Mouse (Mus musculus) olfactory bulb, adult 2 months (tissue): ENCODE data around the gene Amy1. TPM values are rescaled to one million over a fixed set of nuclear protein-coding genes. Genes with fewer than 3 reads are reported as not detected.
"Not testable (repeated sequence)": the region's sequence is repeated elsewhere in the genome, so short reads cannot be mapped to it uniquely, and the experiment has no call there.

ENCODE experiments used
- H3K27ac ChIP-seq: fragments of 200-500 bp; 2 replicates; pipeline ENCODE4 v1.5.1; 2012; ENCODE audit warnings: low read depth, low read length; ENCODE audit not compliant: insufficient read depth
- H3K4me1 ChIP-seq: fragments of 200-500 bp; 2 replicates; pipeline ENCODE4 v1.6.1; 2012; ENCODE audit warnings: low read length; ENCODE audit not compliant: control insufficient read depth, insufficient read depth
- H3K4me3 ChIP-seq: fragments of 200-500 bp; 2 replicates; pipeline ENCODE4 v1.5.1; 2012; ENCODE audit warnings: mild to moderate bottlenecking, low read depth, low read length, moderate library complexity; ENCODE audit not compliant: insufficient read depth
- CTCF ChIP-seq: fragments of 200-500 bp; IDR thresholded peaks from 2 replicates; pipeline ENCODE4 v1.5.1; 2012; ENCODE audit warnings: low read depth, mild to moderate bottlenecking, low read length, moderate library complexity; ENCODE audit not compliant: insufficient read depth
- POLR2A ChIP-seq: fragments of 200-500 bp; IDR thresholded peaks from 2 replicates; pipeline ENCODE4 v1.6.1; 2012; ENCODE audit warnings: mild to moderate bottlenecking, low read depth, low read length, moderate library complexity; ENCODE audit not compliant: insufficient read depth
- WGBS: fragments of 180-500 bp; shearing (Covaris S2); methylation state at CpG from one replicate; pipeline ENCODE4 v1.1.7; 2018; 5-methylcytosine and 5-hydroxymethylcytosine counted together
- polyA plus RNA-seq: library from polyadenylated mRNA; stranded (reverse); fragments of >200 nt; gene quantifications from 2 replicates; pipeline ENCODE4 v1.2.4, GENCODE M21; 2012; ENCODE audit warnings: low replicate concordance; ENCODE audit not compliant: missing spikeins, insufficient read depth, insufficient read length

Amy1 gene
- polyA plus RNA-seq, 1 experiment: not detected

DNA sequence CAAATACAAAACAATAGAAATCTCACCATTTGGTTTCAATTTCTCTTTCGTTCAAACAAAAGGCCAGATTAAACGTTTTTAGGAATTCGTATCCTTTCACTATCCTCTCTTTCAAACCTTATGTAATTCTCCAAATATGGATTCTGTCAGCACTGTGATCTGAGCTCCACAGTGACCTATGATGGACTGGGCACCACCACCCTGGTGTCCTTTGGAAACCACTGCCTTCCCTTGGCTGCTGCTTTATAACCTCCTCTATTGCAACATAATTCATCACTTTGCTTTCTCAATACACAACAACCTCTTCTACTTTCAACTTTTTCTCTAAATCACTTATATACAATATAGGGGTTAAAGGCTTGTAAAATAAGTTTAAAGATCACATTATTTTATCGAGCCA lies 31.9 kb downstream of the Amy1 start:
- H3K27ac ChIP-seq: no peak overlapping the region
- WGBS: 74% methylated on average over 4 of the region's 4 CpGs
- no peaks in the 10 kb centered on the region for H3K4me1 ChIP-seq
- H3K4me3 ChIP-seq: no peak overlapping the region
- no peak for TF ChIP-seq CTCF
- no peak for TF ChIP-seq POLR2A

DNA sequence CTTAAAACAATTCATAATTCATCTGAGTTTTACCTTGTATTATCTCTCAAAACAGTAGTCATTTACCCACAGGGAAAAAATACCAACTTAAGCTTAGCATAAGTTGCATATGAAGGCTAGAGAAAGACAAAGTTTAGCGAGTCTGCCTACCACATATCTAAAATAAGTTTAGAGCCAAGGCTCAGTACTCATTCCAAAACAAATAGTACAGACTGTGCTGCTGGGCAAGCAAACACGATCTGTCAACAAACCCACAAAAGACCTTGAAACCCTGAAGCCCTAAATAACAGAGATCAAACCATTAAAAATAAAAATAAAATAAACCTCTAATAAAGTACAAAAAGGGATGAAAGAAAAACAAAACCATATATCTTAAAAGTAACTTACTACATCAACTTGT lies 32.4 kb downstream of the Amy1 start:
- Histone ChIP-seq H3K4me3 (no peak overlapping the region), H3K4me1 (no peaks in the 10 kb centered on the region), H3K27ac (no peak overlapping the region)
- TF ChIP-seq CTCF (no peak), POLR2A (no peak)
- WGBS: 72% methylated on average over 2 of the region's 2 CpGs

DNA sequence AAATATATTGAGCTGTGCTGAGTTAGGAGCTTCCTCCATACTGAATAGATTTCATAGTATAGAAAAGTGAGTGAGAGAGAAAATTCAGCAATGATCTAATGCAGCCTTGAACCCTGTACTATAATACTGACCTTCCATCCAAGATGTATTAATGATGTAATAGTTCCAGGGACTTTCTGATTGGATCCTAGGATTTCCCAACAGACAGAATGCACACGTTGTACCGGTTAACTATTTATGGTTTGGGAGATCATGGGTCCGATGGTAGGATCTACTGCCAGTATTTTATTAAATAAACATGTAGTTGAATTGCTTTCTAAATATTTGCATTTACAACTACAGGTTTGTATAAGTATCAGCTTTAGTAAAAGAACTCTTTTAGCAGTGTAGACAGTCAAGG lies 34.3 kb downstream of the Amy1 start:
- no peak overlapping the region for H3K4me3 ChIP-seq
- no peak overlapping the region for H3K27ac ChIP-seq
- TF ChIP-seq POLR2A: no peak
- TF ChIP-seq CTCF: no peak
- 84% methylated on average over 3 of the region's 3 CpGs for WGBS
- H3K4me1 ChIP-seq: no peaks in the 10 kb centered on the region

DNA sequence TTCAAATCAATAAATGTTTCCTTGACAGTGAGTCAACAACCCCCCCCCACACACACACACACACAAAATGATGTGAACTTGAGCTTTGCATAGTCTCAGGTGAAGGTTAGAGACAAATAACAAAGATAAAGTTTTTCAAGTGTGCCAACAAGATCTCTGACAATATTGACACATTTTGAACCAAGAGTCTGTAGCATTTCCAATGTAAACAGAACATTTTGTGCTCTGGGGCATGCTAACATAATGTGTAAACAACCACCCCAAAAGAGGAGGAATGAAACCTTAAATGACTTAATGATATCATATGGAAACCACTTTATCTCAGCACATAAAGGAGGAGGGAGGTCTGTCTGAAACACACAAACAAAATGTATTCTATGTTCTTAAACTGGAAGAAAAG lies 66.8 kb downstream of the Amy1 start:
- TF ChIP-seq POLR2A (no peak), CTCF (no peak)
- H3K27ac ChIP-seq: no peak overlapping the region
- H3K4me3 ChIP-seq: no peak overlapping the region
- H3K4me1 ChIP-seq: no peaks in the 10 kb centered on the region

DNA sequence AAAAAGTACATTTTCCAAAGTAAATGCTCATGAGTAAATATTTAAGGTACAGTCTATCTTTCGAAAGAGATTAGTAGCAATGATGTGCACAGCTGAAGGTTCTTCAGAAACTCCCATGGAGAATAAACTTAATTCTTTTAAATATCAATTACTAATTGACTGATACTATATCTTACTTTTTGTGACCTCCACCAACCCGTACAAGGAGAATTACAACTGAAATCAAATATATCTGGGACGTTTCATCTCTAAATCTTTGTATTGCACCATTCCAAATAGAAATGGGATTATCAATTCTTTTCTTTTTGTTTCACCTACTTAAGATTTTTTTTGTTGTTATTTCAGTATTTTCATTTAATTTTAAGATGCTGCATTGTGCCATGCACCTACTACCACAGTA lies 74.2 kb downstream of the Amy1 start, which contains the start of gene Amy2a1:
Gene Amy2a1, minus strand, starts transcription at position 101 of the 400 bp plus-strand sequence.
- not testable (repeated sequence) for H3K4me1 ChIP-seq, H3K4me3 ChIP-seq, H3K27ac ChIP-seq
- WGBS: 86% methylated on average over 3 of the region's 3 CpGs

Other genes starting within 250 kb of the Amy1 start
- not detected in 2 replicates for gene Amy2a1, start 74.3 kb downstream of the Amy1 start, polyA plus RNA-seq
- not detected in 2 replicates for gene Rnpc3, start 23.4 kb upstream of the Amy1 start, polyA plus RNA-seq